Mouse (Mus musculus): ENCODE measurements at regions not wholly inside any gene's neighbourhood (a gene's known extent, or its start where the extent isn't known, plus 50 kb on each side); places are given as distances from the start of the nearest gene placed in this dataset.

GRCm38 (mm10) chr11:45058658-45059057, 441.5 kb downstream of the Ebf1 start:
- no peak for ATAC-seq (replicated peaks; ENCODE audit: low FRiP score, low TSS enrichment, poor library complexity, severe bottlenecking)

DNA sequence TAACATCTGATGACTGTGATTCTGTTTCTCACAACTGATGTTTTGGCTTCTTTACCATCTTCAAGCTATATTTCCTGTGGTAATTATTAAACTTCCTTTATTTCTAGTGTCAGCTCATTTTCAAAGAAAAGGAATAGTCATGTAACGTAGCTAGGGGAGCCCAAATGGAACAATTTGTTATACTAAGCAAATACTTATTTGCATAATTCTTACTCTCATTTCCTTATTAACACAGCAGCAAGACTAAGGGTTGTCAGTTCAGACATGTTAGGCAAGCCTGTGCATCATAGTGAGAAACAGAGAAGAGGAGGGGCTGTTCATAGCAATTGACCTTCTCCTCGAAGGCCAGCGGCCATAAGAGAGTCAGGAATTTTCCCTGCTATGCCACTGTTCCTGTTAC, 449.5 kb downstream of the Ebf1 start:
- no peak for ATAC-seq (replicated peaks; ENCODE audit: low FRiP score, low TSS enrichment, poor library complexity, severe bottlenecking)

DNA sequence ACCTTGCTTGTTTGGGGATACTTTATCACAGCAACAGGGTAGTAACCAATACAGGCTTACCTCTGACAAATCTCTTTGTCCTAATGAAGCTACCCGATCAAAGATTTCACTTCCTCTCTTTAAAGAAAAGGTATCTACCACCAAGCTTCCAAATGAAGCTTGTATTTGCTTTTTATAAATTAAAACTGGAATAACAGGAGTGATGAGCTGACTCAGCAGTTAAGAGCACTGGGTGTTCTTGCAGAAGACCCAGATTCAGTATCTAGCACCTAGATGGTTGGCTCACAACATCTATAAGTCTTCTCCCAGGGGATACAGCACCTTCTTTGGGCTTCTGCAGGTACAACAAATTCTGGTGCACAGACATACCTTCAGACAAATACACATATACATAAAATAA, 453.2 kb downstream of the Ebf1 start:
- ATAC-seq (replicated peaks; ENCODE audit: low FRiP score, low TSS enrichment, poor library complexity, severe bottlenecking): no peak

DNA sequence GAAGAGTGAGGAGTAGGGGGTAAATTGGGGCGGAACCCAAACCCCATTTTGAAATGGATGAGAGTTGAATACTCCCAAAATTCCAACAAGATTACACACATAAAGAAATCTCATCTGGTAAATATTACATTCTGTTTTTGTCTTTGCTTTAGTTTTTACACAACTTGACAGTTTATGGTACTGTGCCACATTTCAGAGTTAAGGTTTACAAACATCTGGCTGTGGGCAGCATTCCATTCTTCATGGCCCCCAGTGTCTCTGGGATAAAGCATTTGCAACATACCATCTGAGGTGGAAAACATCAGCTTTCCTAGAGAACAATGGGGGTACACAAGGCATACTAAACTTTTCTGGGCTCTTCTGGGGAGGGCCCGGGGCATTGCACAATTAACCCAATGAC, 454.1 kb downstream of the Ebf1 start:
- no peak for ATAC-seq (replicated peaks; ENCODE audit: low FRiP score, low TSS enrichment, poor library complexity, severe bottlenecking)

GRCm38 (mm10) chr11:45084506-45085037, 467.5 kb downstream of the Ebf1 start:
- ATAC-seq (replicated peaks; ENCODE audit: low FRiP score, low TSS enrichment, poor library complexity, severe bottlenecking): no peak

DNA sequence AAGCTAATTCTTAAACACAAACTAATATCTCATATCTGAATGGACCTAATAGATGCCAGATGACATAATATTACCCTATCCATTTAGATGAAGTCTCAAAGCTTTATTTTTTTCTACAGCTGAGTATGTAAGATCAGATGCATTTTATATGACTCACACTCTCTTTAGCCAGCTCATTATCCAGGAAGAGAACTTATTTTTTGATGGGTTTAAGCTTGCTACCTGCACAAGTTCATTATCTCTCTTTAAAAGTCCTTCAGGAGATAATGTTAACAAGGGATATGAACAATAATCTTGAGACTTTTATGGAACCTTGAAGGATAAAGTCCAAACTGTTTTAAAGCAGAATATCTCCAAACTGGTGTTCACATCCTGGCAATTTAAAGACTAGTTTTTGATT, 468.0 kb downstream of the Ebf1 start:
- no peak for ATAC-seq (replicated peaks; ENCODE audit: low FRiP score, low TSS enrichment, poor library complexity, severe bottlenecking)

DNA sequence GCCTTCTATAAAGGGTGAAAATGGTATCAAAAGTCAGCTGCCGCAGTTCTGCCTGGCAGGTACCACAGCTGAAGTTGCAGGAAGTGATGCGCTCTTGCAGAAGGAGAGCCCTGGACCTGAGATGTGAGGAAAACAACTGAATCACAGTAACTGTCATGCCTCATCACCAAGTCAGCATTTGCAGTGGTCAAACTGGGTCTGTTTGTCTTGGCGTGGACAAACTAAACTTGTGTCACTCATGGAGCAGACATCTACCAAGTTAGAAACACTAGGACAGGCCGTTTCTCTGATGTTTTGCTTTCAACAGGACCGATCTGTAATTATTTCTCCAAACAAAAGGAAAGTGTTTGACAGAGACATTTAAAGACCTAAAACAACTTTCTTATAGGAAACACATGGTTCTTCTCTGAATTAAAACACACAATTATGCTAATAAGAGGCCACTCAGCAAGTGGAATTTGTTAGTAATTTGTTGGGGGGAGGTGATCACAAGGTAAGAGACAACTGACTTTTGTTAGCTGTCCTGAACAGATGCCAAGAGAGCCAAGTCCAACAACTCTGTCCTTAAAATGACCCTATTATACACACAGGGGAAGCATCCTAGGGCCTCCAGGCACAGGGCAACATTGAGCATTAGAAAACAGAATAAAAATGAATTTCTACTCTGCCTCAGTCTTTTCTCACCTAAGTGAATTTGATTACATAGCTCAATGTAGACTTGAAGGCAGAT, 470.2 kb downstream of the Ebf1 start:
- ATAC-seq (replicated peaks; ENCODE audit: low FRiP score, low TSS enrichment, poor library complexity, severe bottlenecking): no peak

- ATAC-seq (replicated peaks; ENCODE audit: low FRiP score, low TSS enrichment, poor library complexity, severe bottlenecking): no peak
Measured at GRCm38 (mm10) chr11:45088286-45088685, 471.2 kb downstream of the Ebf1 start.

- no peak for ATAC-seq (replicated peaks; ENCODE audit: low FRiP score, low TSS enrichment, poor library complexity, severe bottlenecking)
Measured at GRCm38 (mm10) chr11:45089561-45089960, 472.4 kb downstream of the Ebf1 start.

DNA sequence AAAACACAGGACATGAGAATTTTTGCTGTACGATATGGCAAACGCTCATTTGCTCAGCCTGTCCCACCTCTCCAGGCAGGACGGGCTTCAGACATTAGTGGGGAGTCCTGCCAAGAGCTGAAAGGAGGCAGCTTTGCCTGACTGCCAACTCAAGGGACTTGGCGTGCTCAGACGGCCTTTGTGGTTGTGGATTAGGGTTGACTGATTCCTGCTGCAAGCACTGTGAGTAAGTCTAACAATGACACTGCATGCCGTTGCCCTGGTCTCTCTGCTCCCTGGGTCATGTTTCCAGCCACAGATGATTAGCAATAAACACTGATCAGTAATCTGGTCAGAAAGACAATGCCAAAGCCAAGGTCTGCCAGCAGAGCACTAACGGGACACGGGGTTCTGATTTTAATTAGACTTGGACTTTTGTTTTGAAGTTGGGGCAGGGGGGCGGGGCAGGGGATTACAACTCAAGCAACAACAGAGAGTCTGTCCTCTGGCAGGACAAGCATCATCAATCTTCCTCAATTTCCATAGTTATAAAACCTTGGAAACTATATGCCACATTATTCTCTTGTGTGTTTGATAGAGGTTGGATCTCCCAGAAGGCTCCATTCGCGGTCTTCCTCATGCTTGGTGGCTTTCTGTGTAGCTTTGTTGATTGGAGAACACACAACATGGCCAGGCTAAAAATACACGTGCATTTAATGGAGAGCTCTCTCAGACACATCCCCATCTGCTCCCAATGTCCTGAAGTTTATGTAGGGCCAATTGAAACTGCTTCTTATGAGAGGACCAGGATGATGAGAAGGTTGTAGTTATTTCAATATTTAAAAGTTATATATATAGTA, 486.6 kb downstream of the Ebf1 start:
- no peak for ATAC-seq (replicated peaks; ENCODE audit: low FRiP score, low TSS enrichment, poor library complexity, severe bottlenecking)

- ATAC-seq (replicated peaks; ENCODE audit: low FRiP score, low TSS enrichment, poor library complexity, severe bottlenecking): no peak
Measured at GRCm38 (mm10) chr11:45116702-45117101, 499.6 kb downstream of the Ebf1 start.

GRCm38 (mm10) chr11:45123276-45123675, 506.2 kb downstream of the Ebf1 start:
- ATAC-seq (replicated peaks; ENCODE audit: low FRiP score, low TSS enrichment, poor library complexity, severe bottlenecking): no peak

- ATAC-seq (replicated peaks; ENCODE audit: low FRiP score, low TSS enrichment, poor library complexity, severe bottlenecking): no peak
Measured at GRCm38 (mm10) chr11:45136781-45137180, 519.7 kb downstream of the Ebf1 start.

- ATAC-seq (replicated peaks; ENCODE audit: low FRiP score, low TSS enrichment, poor library complexity, severe bottlenecking): no peak
Measured at GRCm38 (mm10) chr11:45138351-45138975, 521.3 kb downstream of the Ebf1 start.

DNA sequence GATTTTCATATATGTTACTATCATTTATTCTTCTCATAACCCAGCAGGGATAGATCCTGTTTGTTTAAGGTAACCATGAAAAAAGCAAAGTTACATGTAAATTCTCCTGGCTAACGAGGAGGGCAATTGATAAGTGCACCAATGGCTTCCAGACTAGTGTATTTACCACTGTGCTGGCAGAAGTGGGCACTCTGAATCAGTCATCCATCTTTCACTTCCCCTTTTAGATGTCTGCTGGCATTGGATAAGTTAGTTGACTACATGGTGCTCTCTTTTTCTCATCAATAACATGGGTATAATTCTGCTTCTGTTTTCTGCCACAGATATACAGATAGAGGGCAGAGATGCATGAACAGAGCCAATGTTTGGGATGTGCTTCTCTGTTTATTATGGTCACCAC, 523.4 kb downstream of the Ebf1 start:
- ATAC-seq (replicated peaks; ENCODE audit: low FRiP score, low TSS enrichment, poor library complexity, severe bottlenecking): no peak

GRCm38 (mm10) chr11:45154070-45154469, 537.0 kb downstream of the Ebf1 start:
- no peak for ATAC-seq (replicated peaks; ENCODE audit: low FRiP score, low TSS enrichment, poor library complexity, severe bottlenecking)

DNA sequence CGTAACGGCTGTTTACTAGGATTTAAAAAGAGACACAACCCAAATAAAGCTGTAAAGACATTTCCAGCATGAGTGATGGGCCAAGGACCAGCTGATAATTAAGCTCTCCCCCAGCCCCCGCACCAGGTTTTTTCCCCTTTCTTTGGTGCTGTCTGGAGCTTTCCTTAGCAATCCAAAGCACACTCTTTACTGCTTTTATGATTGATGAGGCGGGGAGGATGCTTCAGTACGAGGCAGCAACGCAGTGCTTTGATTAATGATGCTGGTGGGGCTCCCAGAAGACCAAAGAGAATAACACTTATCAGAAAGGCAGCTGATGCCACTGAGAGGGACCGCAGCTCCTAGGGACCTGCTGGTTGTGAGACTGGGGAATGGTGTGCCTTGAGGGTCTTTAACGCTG, 537.4 kb downstream of the Ebf1 start:
- ATAC-seq (replicated peaks; ENCODE audit: low FRiP score, low TSS enrichment, poor library complexity, severe bottlenecking): no peak

- ATAC-seq (replicated peaks; ENCODE audit: low FRiP score, low TSS enrichment, poor library complexity, severe bottlenecking): no peak
Measured at GRCm38 (mm10) chr11:45155782-45156181, 538.7 kb downstream of the Ebf1 start.

GRCm38 (mm10) chr11:45158282-45158681, 541.2 kb downstream of the Ebf1 start:
- ATAC-seq (replicated peaks; ENCODE audit: low FRiP score, low TSS enrichment, poor library complexity, severe bottlenecking): no peak

DNA sequence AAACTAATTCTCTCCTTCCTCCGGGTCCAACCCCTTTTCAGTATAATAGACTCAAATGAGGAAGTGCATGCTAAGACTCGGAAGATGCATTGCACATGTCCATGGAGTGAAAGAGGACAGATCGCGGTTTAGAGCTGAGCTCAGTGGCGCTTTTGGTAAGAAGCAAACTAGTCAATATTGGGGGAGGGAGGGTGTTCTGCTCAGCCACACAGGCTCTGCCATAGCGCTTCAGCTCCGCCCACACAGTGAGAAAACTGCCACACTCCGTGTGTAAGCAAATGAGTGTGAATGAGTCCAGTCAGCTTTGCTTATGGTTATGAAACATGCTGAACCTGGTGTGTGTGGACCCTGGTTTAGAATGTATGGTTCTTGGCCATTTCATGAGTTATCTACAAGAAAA, 543.8 kb downstream of the Ebf1 start:
- no peak for ATAC-seq (replicated peaks; ENCODE audit: low FRiP score, low TSS enrichment, poor library complexity, severe bottlenecking)

Measured in megakaryocyte-erythroid progenitor cell, adult 5-6 weeks (primary cell).